Mouse (Mus musculus) adrenal gland, adult 2 months (tissue): Measurements from ENCODE around the gene Tenm4. TPM values are rescaled to one million over a fixed set of nuclear protein-coding genes. Genes with fewer than 3 reads are reported as not detected.

Experiments used
- DNase-seq: peaks from one replicate; pipeline ENCODE4 v3.0.0; 2021
- polyA plus RNA-seq: library from polyadenylated mRNA; depleted of rRNA; stranded (reverse); fragments of >200 nt; gene quantifications from 2 replicates; pipeline ENCODE4 v1.2.3, GENCODE M21; 2012
- total RNA-seq, 2 experiments: library from RNA; stranded (reverse); gene quantifications; 2 replicates each; pipeline ENCODE4 v1.2.3; 2021

Gene Tenm4
- total and polyA plus RNA-seq, 3 experiments = 7.2 to 16.9 (median 15.5) TPM

- no peak for DNase-seq
Measured at GRCm38 (mm10) chr7:96242328-96243185, 71.5 kb downstream of the Tenm4 start.

- DNase-seq = no peak
Measured at GRCm38 (mm10) chr7:96244796-96245195, 73.8 kb downstream of the Tenm4 start.

GRCm38 (mm10) chr7:96259630-96260029 is 88.6 kb downstream of the Tenm4 start:
- no peak for DNase-seq

- no peak for DNase-seq
Measured at GRCm38 (mm10) chr7:96262182-96262581, 91.1 kb downstream of the Tenm4 start.

GRCm38 (mm10) chr7:96265941-96266340 is 94.9 kb downstream of the Tenm4 start:
- no peak for DNase-seq

GRCm38 (mm10) chr7:96267266-96267665 is 96.2 kb downstream of the Tenm4 start:
- no peak for DNase-seq

GRCm38 (mm10) chr7:96270684-96271083 is 99.6 kb downstream of the Tenm4 start:
- no peak for DNase-seq

- no peak for DNase-seq
Measured at GRCm38 (mm10) chr7:96272068-96272467, 101.0 kb downstream of the Tenm4 start.

GRCm38 (mm10) chr7:96274486-96274885 is 103.4 kb downstream of the Tenm4 start:
- no peak for DNase-seq

GRCm38 (mm10) chr7:96277550-96277949 is 106.5 kb downstream of the Tenm4 start:
- no peak for DNase-seq

- no peak for DNase-seq
Measured at GRCm38 (mm10) chr7:96278378-96278777, 107.3 kb downstream of the Tenm4 start.

GRCm38 (mm10) chr7:96280795-96281194 is 109.7 kb downstream of the Tenm4 start:
- no peak for DNase-seq

GRCm38 (mm10) chr7:96290576-96290975 is 119.5 kb downstream of the Tenm4 start:
- no peak for DNase-seq

GRCm38 (mm10) chr7:96295959-96296358 is 124.9 kb downstream of the Tenm4 start:
- DNase-seq = no peak

GRCm38 (mm10) chr7:96300826-96301397 is 129.9 kb downstream of the Tenm4 start:
- no peak for DNase-seq

- DNase-seq = no peak
Measured at GRCm38 (mm10) chr7:96301813-96302212, 130.8 kb downstream of the Tenm4 start.

GRCm38 (mm10) chr7:96303963-96304362 is 132.9 kb downstream of the Tenm4 start:
- no peak for DNase-seq

- no peak for DNase-seq
Measured at GRCm38 (mm10) chr7:96305382-96305935, 134.4 kb downstream of the Tenm4 start.

- DNase-seq = no peak
Measured at GRCm38 (mm10) chr7:96308106-96308505, 137.1 kb downstream of the Tenm4 start.

GRCm38 (mm10) chr7:96329343-96329742 is 158.3 kb downstream of the Tenm4 start:
- no peak for DNase-seq

- no peak for DNase-seq
Measured at GRCm38 (mm10) chr7:96331186-96331585, 160.1 kb downstream of the Tenm4 start.

GRCm38 (mm10) chr7:96334361-96334760 is 163.3 kb downstream of the Tenm4 start:
- DNase-seq = no peak

- no peak for DNase-seq
Measured at GRCm38 (mm10) chr7:96336376-96336775, 165.3 kb downstream of the Tenm4 start.
